Mouse (Mus musculus): Measurements from ENCODE around the gene P2rx4.

Gene P2rx4

GRCm38 (mm10) chr5:122763271-122764031 lies 56.1 kb downstream of the P2rx4 start:
- DNase-seq = no peak

GRCm38 (mm10) chr5:122764032-122764464 lies 56.7 kb downstream of the P2rx4 start:
- DNase-seq = peak; percentile 78

GRCm38 (mm10) chr5:122767283-122767682 lies 59.9 kb downstream of the P2rx4 start:
- DNase-seq = no peak

- no peak for DNase-seq
These were observed 61.8 kb downstream of the P2rx4 start for GRCm38 (mm10) chr5:122769101-122769568.

- DNase-seq = no peak
These were observed 63.0 kb downstream of the P2rx4 start for GRCm38 (mm10) chr5:122770304-122770703.

- peak; percentile 89 for DNase-seq
These were observed 63.5 kb downstream of the P2rx4 start for GRCm38 (mm10) chr5:122770806-122771261.

- DNase-seq = no peak
These were observed 64.1 kb downstream of the P2rx4 start for GRCm38 (mm10) chr5:122771428-122771827.

GRCm38 (mm10) chr5:122773756-122774155 lies 66.4 kb downstream of the P2rx4 start:
- no peak for DNase-seq

GRCm38 (mm10) chr5:122774743-122775611 lies 67.6 kb downstream of the P2rx4 start:
- DNase-seq = peak; percentile 50

GRCm38 (mm10) chr5:122775646-122776286 lies 68.4 kb downstream of the P2rx4 start:
- DNase-seq = no peak

GRCm38 (mm10) chr5:122777322-122777721 lies 70.0 kb downstream of the P2rx4 start:
- DNase-seq = no peak

- DNase-seq = peak; percentile 59
These were observed 71.2 kb downstream of the P2rx4 start for GRCm38 (mm10) chr5:122778231-122779226.

Data from cerebellum, adult 8-10 months (tissue).